In the genomic region with DNA sequence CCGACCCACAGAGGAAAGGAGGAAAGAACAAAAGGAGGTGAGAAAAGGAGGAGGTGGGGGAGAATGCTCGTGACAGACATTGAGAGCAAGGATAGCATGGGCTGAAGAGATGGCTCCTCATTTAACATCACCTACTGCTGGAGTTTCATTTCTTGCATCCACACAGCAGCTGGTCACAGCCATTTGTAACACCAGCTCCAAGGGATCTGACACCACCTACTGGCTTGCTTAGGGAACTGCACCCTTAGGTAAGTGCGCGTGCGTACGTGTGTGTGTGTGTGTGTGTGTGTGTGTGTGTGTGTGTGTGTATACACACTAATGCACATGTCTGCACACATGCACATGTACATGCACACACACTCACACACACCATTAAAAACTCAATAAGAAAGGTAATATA, we compare ENCODE assay signal across 12 mouse cellular contexts. TPM values are rescaled to one million over a fixed set of nuclear protein-coding genes. Genes with fewer than 3 reads are reported as not detected.
DNase-seq lines count a peak whose midpoint lies in the region; ATAC-seq and TF ChIP-seq lines count a peak whose summit lies in the region.
"Had no signal": no experiment of that assay in that cellular context is flagged by ENCODE, and none has a peak within 500 bp of the region (broad histone marks: within the 10 kb centered on the region; RNA-seq: fewer than 3 reads in every experiment).

No protein-coding gene starts in this region.

- no peak for TF ChIP-seq EP300 in MEL (IDR thresholded peaks at IDR 0.05; ENCODE audit: low read depth in 1 of 2, low read length in 2 of 2)
- TF ChIP-seq EP300 in liver, postnatal 0 days (IDR thresholded peaks at IDR 0.05; ENCODE audit: low read depth), result no peak

- no peak for TF ChIP-seq POLR2A in MEL (IDR thresholded peaks at IDR 0.05; ENCODE audit: control insufficient read depth in 1 of 2, insufficient read depth in 1 of 2, low read depth in 1 of 2, low read length in 2 of 2, poor library complexity in 1 of 2)

- ATAC-seq in hindbrain, embryonic 11.5 days (ENCODE audit: low FRiP score), result no peak
- ATAC-seq in hindbrain, embryonic 16.5 days, result no peak
- no peak for ATAC-seq in liver, postnatal 0 days

- no peaks in the 10 kb centered on the region for H3K4me1 ChIP-seq in hindbrain, embryonic 11.5 days (replicated peaks; ENCODE audit: control insufficient read depth, insufficient read depth, low read length)
- no peaks in the 10 kb centered on the region for H3K4me1 ChIP-seq in hindbrain, embryonic 16.5 days (ENCODE audit: control insufficient read depth, insufficient read depth, low read depth, low read length)
- no peaks in the 10 kb centered on the region for H3K4me1 ChIP-seq in MEL (ENCODE audit: control insufficient read depth in 1 of 2, insufficient read depth in 2 of 2, low read length in 2 of 2)
- no peaks in the 10 kb centered on the region for H3K4me1 ChIP-seq in liver, postnatal 0 days (ENCODE audit: insufficient read depth)
- H3K4me1 ChIP-seq: liver, embryonic 15.5 days had no signal

- WGBS in hindbrain, embryonic 11.5 days, result 83% methylated on average over 6 of the region's 6 CpGs
- 90% methylated on average over 6 of the region's 6 CpGs for WGBS in hindbrain, embryonic 16.5 days
- 79% methylated on average over 6 of the region's 6 CpGs for WGBS in liver, postnatal 0 days (ENCODE audit: insufficient replicate concordance)

- no peaks in the 10 kb centered on the region for H3K36me3 ChIP-seq in hindbrain, embryonic 11.5 days (ENCODE audit: control insufficient read depth, insufficient read depth, low read length)
- no peaks in the 10 kb centered on the region for H3K36me3 ChIP-seq in hindbrain, embryonic 16.5 days (ENCODE audit: control insufficient read depth, insufficient read depth, low read length)
- no peaks in the 10 kb centered on the region for H3K36me3 ChIP-seq in MEL (ENCODE audit: control insufficient read depth in 1 of 2, insufficient read depth in 2 of 2, low read length in 2 of 2)
- no peaks in the 10 kb centered on the region for H3K36me3 ChIP-seq in liver, postnatal 0 days (replicated peaks; ENCODE audit: insufficient read depth, low read length)
- H3K36me3 ChIP-seq: embryonic facial prominence, embryonic 13.5 days; liver, embryonic 15.5 days had no signal

- H3K4me3 ChIP-seq in hindbrain, embryonic 11.5 days (ENCODE audit: low read depth, low read length), result no peak overlapping the region
- H3K4me3 ChIP-seq in hindbrain, embryonic 16.5 days (ENCODE audit: low read length), result no peak overlapping the region
- no peak overlapping the region for H3K4me3 ChIP-seq in MEL (ENCODE audit: control insufficient read depth in 1 of 2, insufficient read depth in 1 of 2, low read depth in 2 of 2, low read length in 2 of 2)
- no peak overlapping the region for H3K4me3 ChIP-seq in liver, postnatal 0 days (ENCODE audit: low read depth, low read length)
- H3K4me3 ChIP-seq: embryonic facial prominence, embryonic 13.5 days; liver, embryonic 15.5 days had no signal

- H3K9me3 ChIP-seq in hindbrain, embryonic 11.5 days (ENCODE audit: control insufficient read depth, low read length), result no peaks in the 10 kb centered on the region
- H3K9me3 ChIP-seq in hindbrain, embryonic 16.5 days (ENCODE audit: control insufficient read depth, low read length), result no peaks in the 10 kb centered on the region
- no peaks in the 10 kb centered on the region for H3K9me3 ChIP-seq in MEL (replicated peaks; ENCODE audit: insufficient read depth, low read length)
- no peaks in the 10 kb centered on the region for H3K9me3 ChIP-seq in liver, postnatal 0 days (ENCODE audit: low read length)
- H3K9me3 ChIP-seq: embryonic facial prominence, embryonic 13.5 days; liver, embryonic 15.5 days had no signal

- H3K4me2 ChIP-seq in hindbrain, embryonic 11.5 days (replicated peaks; ENCODE audit: low read depth, low read length), result no peak overlapping the region
- no peak overlapping the region for H3K4me2 ChIP-seq in hindbrain, embryonic 16.5 days (ENCODE audit: low read length)
- H3K4me2 ChIP-seq in liver, postnatal 0 days (ENCODE audit: low read depth, low read length), result no peak overlapping the region
- H3K4me2 ChIP-seq: embryonic facial prominence, embryonic 13.5 days; heart, embryonic 11.5 days; liver, embryonic 15.5 days had no signal

- TF ChIP-seq CTCF in MEL (IDR thresholded peaks at IDR 0.05 in 2 of 3, conservative IDR thresholded peaks at IDR 0.05 in 1 of 3; ENCODE audit: control insufficient read depth in 1 of 3, insufficient read depth in 1 of 3, low read depth in 2 of 3, low read length in 3 of 3, poor library complexity in 1 of 3, severe bottlenecking in 1 of 3), result peak; percentile 8 to 43 (median 21); a peak in 3 of 6 replicates
- TF ChIP-seq CTCF in liver, postnatal 0 days (IDR thresholded peaks at IDR 0.05; ENCODE audit: low read depth), result peak; percentile 84

- peak; percentile 14 for TF ChIP-seq RAD21 in MEL (IDR thresholded peaks at IDR 0.05; ENCODE audit: low read depth, low read length)

- H3K79me2 ChIP-seq in MEL (ENCODE audit: control insufficient read depth, insufficient read depth, low read length, poor library complexity), result no peaks in the 10 kb centered on the region

- no peak overlapping the region for H3K9ac ChIP-seq in hindbrain, embryonic 11.5 days (ENCODE audit: low read depth, low read length)
- H3K9ac ChIP-seq in hindbrain, embryonic 16.5 days (ENCODE audit: low read depth, low read length), result no peak overlapping the region
- no peak overlapping the region for H3K9ac ChIP-seq in MEL (ENCODE audit: control insufficient read depth, low read depth, low read length, poor library complexity, severe bottlenecking)
- H3K9ac ChIP-seq in liver, postnatal 0 days (replicated peaks), result no peak overlapping the region
- H3K9ac ChIP-seq: embryonic facial prominence, embryonic 13.5 days; liver, embryonic 15.5 days had no signal

- DNase-seq in hindbrain, embryonic 11.5 days (ENCODE audit: low spot score), result peak; percentile 50
- DNase-seq in 416B (ENCODE audit: low read depth) (peak; percentile 36), MEL (ENCODE audit: low read depth, low spot score) (peak; percentile 27)
- DNase-seq in liver, postnatal 0 days, result peak; percentile 47
- DNase-seq in frontal cortex, adult 2 months (ENCODE audit: extremely low spot score in 1 of 2, low spot score in 1 of 2), result no peak
- no peak for DNase-seq in right cerebral cortex, postnatal 4 days
- no peak for DNase-seq in adrenal gland, postnatal 36 days
- DNase-seq: kidney, postnatal 10 days had no signal

- H3K27me3 ChIP-seq in hindbrain, embryonic 11.5 days (ENCODE audit: control insufficient read depth, insufficient read depth, low read length), result no peaks in the 10 kb centered on the region
- no peaks in the 10 kb centered on the region for H3K27me3 ChIP-seq in hindbrain, embryonic 16.5 days (replicated peaks; ENCODE audit: control insufficient read depth, insufficient read depth, low read length)
- H3K27me3 ChIP-seq in MEL (ENCODE audit: control insufficient read depth in 1 of 2, insufficient read depth in 2 of 2, low read length in 2 of 2), result no peaks in the 10 kb centered on the region; a peak in 1 of 4 replicates
- H3K27me3 ChIP-seq in liver, postnatal 0 days (ENCODE audit: insufficient read depth, low read length), result no peaks in the 10 kb centered on the region
- H3K27me3 ChIP-seq: embryonic facial prominence, embryonic 13.5 days had no signal

- H3K27ac ChIP-seq in hindbrain, embryonic 11.5 days (ENCODE audit: low read depth, low read length), result no peak overlapping the region
- no peak overlapping the region for H3K27ac ChIP-seq in hindbrain, embryonic 16.5 days (ENCODE audit: low read depth, low read length)
- no peak overlapping the region for H3K27ac ChIP-seq in MEL (ENCODE audit: control insufficient read depth, low read depth, low read length)
- no peak overlapping the region for H3K27ac ChIP-seq in liver, postnatal 0 days (ENCODE audit: low read depth)
- H3K27ac ChIP-seq: embryonic facial prominence, embryonic 13.5 days; liver, embryonic 15.5 days had no signal

TF ChIP-seq in MEL, 35 proteins besides CTCF, POLR2A, EP300 and RAD21:
- TF ChIP-seq MYB (IDR thresholded peaks at IDR 0.05; ENCODE audit: low read depth, low read length) (no peak), TAL1 (IDR thresholded peaks at IDR 0.05; ENCODE audit: low read length) (no peak), HCFC1 (IDR thresholded peaks at IDR 0.05; ENCODE audit: low read depth, low read length) (no peak), MEF2A (IDR thresholded peaks at IDR 0.05; ENCODE audit: extremely low read depth, insufficient replicate concordance, low read depth, low read length, poor library complexity, severe bottlenecking) (no peak), MAZ (IDR thresholded peaks at IDR 0.05; ENCODE audit: low read depth, low read length) (no peak)

RNA-seq across cellular contexts. Expression of gene Myzap, which starts 20.8 kb away (rescaled TPM):
- polyA plus RNA-seq in hindbrain, embryonic 11.5 days (2014; fragmentation: Nextera tagmentation; extraction: Ambion mirVana), result 5.3 and 6.4 TPM in 2 replicates
- polyA plus RNA-seq in hindbrain, embryonic 16.5 days (2015; fragmentation: Nextera tagmentation; extraction: Ambion mirVana), result 1.9 and 2.3 TPM in 2 replicates
- not detected in 2 replicates for total RNA-seq in MEL (2012; rRNA removed)
- under 1 TPM in 1 of 2 experiments, not detected in 1; 0.06 TPM for polyA plus RNA-seq in MEL (2012; ENCODE audit: insufficient read depth in 1 of 2, insufficient read length in 2 of 2, low read depth in 1 of 2, low replicate concordance in 2 of 2, missing spikeins in 1 of 2)
- 2.8 and 3.7 TPM in 2 replicates for polyA plus RNA-seq in liver, postnatal 0 days (2015; fragmentation: Nextera tagmentation; extraction: Ambion mirVana)
- 0.71 and 0.74 TPM in 2 replicates for polyA plus RNA-seq in frontal cortex, adult 2 months (2012; rRNA removed)
- 10 to 100 TPM in 1 of 2 experiments, 1 to 10 TPM in 1; 6.8 to 12.9 TPM for total RNA-seq in adrenal gland, postnatal 36 days (2021)

Comparison
In these comparisons a context has a peak if more than half of its experiments do, and no peak if none do; other contexts are left out.
1. DNase-seq: peak in hindbrain, embryonic 11.5 days (single experiment), 416B (single experiment), MEL (single experiment) and liver, postnatal 0 days (single experiment); none in frontal cortex, adult 2 months (0 of 2), right cerebral cortex, postnatal 4 days (single experiment) and adrenal gland, postnatal 36 days (0 of 2).